Mouse (Mus musculus) adrenal gland, postnatal 14 days (tissue): ENCODE results near the gene Xndc1. TPM values are rescaled to one million over a fixed set of nuclear protein-coding genes. Genes with fewer than 3 reads are reported as not detected.

ENCODE experiments used
- total RNA-seq: library from RNA; stranded (reverse); gene quantifications from 2 replicates; pipeline ENCODE4 v1.2.3, GENCODE M21; 2021

The Xndc1 gene
- total RNA-seq, 1 experiment from 2014 or later, result 12.1 TPM

Other genes with a start within 250 kb of the Xndc1 start
- gene Phox2a, start 247.2 kb upstream of the Xndc1 start, total RNA-seq, result 25.7 and 30.6 TPM in 2 replicates
- gene Inppl1, start 227.3 kb upstream of the Xndc1 start, total RNA-seq, result 87.3 and 87.4 TPM in 2 replicates
- gene Folr2, start 208.3 kb upstream of the Xndc1 start, total RNA-seq, result 2.9 and 3.9 TPM in 2 replicates
- gene Anapc15, start 201.8 kb upstream of the Xndc1 start, total RNA-seq, result 24.0 and 27.0 TPM in 2 replicates
- gene Folr1, start 194.7 kb upstream of the Xndc1 start, total RNA-seq, result 2.6 and 3.0 TPM in 2 replicates
- gene Lamtor1, start 159.6 kb upstream of the Xndc1 start, total RNA-seq, result 116 and 118 TPM in 2 replicates
- not detected in 2 replicates for gene Tomt, start 159.2 kb upstream of the Xndc1 start, total RNA-seq
- 6.0 and 7.3 TPM in 2 replicates for gene Lrrc51, start 131.6 kb upstream of the Xndc1 start, total RNA-seq
- 154 and 164 TPM in 2 replicates for gene Numa1, start 131.4 kb upstream of the Xndc1 start, total RNA-seq
- gene Il18bp, start 46.8 kb upstream of the Xndc1 start, total RNA-seq, result 5.6 and 5.8 TPM in 2 replicates
- 30.4 and 32.0 TPM in 2 replicates for gene Rnf121, start within 50 bp of the Xndc1 start, total RNA-seq
- 1.2 and 1.5 TPM in 2 replicates for gene Xntrpc, start 202 bp downstream of the Xndc1 start, total RNA-seq
- gene Trpc2, start 17.6 kb downstream of the Xndc1 start, total RNA-seq, result not detected in 2 replicates
- not detected in 2 replicates for gene Art1, start 36.2 kb downstream of the Xndc1 start, total RNA-seq
- gene Art5, start 44.0 kb downstream of the Xndc1 start, total RNA-seq, result 0.44 TPM in 1 of 2 replicates, not detected in the other
- not detected in 2 replicates for gene Chrna10, start 51.3 kb downstream of the Xndc1 start, total RNA-seq
- 56.4 and 61.3 TPM in 2 replicates for gene Nup98, start 144.7 kb downstream of the Xndc1 start, total RNA-seq
- 75.7 and 87.8 TPM in 2 replicates for gene Pgap2, start 144.7 kb downstream of the Xndc1 start, total RNA-seq
- gene Rhog, start 190.5 kb downstream of the Xndc1 start, total RNA-seq, result 53.6 and 63.5 TPM in 2 replicates
- gene Stim1, start 202.3 kb downstream of the Xndc1 start, total RNA-seq, result 71.0 and 88.3 TPM in 2 replicates